Mouse (Mus musculus) layer of hippocampus, adult 11-12 months (tissue): ENCODE data around the gene Kcnb1.
"Not testable (repeated sequence)": the region's sequence is repeated elsewhere in the genome, so short reads cannot be mapped to it uniquely, and the experiment has no call there.

Experiments used
- DNase-seq: peaks from one replicate; pipeline ENCODE4 v3.0.0; 2022; ENCODE audit warnings: low spot score

Kcnb1 gene

DNA sequence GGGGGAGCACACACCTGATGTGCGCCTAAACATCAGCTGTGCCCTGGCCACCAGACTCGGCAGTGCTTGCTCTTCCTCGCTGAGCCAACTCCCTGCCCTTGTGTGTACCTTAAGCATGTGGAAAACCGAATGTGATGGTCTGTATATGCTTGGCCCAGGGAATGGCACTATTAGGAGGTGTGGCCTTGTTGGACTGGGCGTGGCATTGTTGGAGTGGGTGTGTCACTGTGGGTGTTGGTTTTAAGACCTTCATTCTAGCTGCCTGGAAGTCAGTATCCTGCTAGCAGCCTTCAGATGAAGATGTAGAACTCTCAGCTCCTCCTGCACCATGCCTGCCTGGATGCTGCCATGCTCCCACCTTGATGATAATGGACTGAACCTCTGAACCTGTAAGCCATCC lies 14.7 kb upstream of the Kcnb1 start:
- DNase-seq = not testable (repeated sequence)

DNA sequence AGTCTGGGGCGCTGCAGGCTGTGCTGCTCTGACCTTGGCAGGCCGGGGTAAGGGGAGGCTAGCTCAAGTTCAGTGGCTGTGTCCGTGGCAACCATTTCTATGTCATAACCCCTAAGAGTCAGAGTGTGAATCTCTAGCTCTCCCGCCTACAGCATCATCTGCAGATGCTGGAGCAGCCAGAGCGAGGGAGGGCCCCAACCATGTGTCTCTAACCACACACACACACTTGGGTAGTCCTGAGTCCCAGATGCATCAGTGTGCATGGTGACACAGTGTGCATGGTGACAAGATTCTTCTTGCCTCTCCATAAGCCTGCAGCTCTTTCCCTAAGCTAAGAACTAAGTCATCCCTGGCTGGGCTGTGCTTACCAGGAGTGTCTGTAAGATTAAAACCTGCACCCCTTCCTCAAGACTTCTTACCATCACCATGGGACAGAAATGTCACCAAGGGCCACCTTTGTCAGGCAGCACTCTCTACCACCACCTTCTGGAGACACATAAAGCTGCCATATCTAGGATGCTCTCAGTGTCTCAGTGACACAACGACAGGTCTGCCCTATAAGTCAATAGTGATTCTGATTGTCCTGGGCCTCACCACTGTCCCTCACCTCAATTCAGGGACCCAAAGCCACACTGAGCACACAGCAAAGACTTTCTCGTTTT lies 13.7 kb upstream of the Kcnb1 start:
- peak; percentile 29 for DNase-seq

DNA sequence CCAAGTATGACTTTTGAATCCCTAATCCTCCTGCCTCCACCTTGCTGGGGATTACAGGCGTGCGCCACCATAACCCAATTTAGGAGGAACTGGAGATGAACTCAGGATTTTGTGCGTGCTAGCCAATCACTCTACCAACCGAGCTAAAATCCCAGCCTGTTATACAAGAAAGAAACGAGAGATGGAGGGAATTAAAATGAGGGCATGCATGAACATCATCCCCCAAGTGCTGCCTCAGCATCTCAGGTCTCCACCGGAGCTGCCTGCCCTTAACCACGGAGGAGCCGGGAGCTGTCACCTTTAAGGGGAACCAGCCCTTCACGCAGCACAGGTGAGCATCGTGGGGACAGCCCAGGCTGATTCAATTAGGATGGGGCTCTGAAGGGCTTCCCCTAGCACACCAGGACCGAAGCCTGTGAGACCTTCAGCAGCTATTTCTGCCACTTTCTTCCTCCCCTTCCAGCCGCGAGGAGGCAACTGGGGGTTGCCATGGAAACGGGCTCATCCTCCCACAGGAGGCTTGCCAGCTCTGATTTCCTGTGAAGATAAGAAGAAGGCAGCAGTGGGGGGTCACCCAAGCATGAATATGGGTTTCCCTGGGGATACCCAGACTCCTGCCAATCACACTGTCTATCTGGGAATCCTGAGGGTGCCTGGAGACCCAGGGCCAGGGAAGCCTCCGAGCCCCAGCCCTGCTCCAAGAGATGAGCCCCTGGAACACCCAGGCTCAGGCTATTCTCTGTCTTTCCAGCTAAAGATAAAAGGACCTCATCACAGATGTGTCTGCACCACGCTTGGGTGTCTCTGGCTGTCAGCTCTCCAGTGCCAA lies 11.7 kb upstream of the Kcnb1 start:
- peak; percentile 83 for DNase-seq

DNA sequence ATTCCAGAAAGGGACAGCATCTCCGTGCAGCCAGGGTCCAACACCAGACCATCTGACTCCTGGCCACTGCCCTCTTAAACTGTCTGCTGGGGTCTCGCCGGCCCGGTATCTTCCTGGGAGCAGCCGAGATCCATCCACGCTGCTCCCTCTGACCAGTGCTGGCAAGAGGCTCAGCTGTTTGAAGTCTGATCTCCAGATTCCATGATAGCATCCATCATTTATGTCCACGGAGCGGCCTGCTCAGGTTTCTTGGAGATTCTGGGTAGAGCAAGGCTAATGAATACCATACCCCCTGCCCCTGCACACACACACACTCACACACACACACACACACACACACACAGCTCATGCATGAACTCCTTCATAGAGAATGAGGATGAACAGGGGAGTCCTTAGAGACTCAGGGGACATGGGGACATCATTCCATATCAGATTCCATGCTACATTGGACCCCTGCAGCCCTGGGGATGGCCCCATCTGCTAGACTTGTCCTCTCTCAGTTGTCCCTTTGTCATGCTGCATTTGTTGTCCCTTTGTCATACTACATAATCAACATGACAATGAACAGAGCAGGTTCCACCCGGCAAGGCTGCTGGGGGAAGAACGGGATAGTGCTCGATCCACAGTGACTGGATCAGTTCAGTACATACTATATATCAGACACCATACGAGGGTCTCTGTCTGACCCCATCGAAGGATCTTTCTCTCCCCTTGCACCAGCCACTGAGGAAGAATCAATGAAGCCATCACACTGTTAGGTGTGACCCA lies 8.9 kb upstream of the Kcnb1 start:
- no peak for DNase-seq

DNA sequence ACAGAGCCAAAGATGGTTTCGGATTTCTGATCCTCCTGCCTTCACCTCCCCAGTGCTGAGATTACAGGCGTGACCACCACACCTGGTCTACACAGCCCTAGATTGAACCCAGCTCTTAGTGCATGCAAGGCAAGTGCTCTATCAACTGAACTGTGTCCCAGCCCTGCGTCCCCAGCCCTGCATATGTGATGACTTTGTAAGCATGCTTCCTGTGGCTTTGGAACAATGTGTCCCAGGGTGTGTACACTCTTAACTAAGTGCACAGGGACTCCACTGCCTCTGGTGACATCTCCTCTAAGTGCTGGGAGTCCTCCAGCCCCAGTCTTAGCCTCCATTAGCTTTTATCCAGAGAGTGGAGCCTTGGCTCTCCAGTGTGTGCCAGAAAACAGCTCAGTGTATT lies 3.4 kb upstream of the Kcnb1 start:
- no peak for DNase-seq

DNA sequence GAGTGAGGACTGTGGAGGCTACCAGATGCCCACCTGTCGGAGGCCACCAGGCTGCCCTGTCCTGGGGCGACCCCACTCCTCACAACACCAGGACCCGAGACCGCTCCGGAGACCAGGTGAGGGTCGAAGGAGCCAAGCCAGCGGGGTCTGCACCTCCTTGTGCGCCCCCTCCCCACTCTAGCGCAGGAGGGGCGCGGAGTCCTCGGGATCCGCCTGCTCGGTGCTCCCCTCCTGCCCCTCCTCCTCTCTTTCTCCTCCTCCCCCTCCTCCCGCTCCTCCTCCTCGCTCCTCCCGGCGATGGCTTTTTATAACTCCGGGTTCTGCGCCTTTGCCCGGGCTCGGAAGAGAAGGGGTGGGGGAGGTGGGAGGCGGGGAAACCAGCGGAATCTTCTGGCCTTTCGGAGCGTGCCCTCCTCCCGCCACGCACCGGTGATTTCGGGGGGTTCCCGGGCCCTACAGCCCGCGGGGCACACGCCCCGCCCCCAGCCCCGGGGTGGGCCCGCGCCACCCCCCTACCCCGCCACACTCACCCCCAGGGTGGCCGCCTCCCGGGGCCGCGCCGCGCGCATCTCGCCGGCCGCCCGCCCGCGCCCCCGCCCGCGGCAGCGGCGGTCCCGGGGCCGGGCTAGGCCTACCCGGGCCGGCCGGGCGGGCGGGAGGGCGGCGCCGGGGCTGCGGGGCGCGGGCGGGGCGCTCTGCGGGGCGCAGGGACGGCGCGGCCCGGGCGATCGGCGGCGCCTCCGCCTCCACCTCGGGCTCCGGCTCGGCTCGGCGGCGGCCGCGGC lies 472 bp downstream of the Kcnb1 start:
- peak; percentile 47 for DNase-seq

DNA sequence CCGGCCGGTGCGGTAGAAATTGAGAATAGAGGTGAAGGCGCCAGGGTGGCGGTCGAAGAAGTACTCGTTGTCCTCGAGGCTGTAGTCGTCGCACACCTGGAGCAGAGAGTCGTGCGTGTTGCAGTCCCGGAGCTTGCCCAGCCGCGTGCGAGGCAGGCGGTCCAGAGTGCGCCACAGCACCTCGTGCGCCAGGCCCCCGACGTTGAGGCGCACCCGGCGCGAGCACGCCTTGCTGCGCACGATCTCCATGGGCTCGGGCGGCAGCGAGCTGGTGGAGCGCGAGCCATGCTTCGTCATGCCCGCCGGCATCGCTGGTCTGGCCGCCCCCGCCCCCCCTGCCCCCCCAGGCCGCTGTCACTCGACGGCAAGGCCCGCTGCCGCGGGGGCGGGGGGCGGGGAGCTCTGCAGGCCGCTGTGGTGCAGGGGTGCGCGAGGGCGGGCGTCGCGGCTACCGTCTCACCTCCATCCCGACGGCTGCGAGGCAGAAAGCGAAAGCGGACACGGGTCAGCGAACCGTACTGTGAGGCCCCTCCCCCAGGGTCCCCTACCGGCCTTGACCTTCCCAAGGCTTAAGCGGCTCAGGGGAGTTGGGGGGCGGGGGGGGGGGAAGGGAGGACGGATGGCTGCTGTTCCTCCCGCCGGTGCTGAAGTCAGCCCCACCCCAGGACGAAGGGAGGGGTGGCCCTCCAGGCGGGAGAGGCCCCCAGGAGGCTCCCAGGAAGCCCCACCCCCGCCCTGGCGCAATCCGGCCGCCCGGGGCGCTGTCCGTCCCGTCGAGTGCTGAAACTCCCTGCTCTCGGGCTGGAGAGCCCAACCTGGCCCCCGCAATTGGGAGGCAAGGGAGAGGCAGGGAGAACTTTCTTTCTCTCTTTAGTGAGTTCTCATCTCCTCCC lies 1.4 kb downstream of the Kcnb1 start:
- DNase-seq = peak; percentile 36

DNA sequence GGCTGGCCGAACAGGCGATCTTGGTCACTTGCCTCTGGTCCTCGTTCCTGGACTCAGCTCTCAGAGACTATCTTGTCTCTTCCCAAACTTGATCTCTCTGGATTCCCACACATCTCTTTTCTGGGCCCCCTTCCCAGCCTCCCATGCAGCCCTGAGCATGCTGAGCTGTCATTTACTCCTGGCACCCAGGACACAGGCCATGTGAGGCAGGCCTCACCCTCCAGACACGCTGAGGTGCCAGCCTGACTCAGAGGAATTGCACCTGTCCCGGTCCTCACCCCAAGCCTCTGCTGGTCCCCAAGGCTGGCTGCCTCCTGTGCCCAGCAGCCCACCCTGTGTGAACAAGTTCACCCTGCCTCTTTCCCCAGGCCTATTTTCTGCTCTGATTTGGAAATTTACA lies 2.8 kb downstream of the Kcnb1 start:
- DNase-seq = no peak

DNA sequence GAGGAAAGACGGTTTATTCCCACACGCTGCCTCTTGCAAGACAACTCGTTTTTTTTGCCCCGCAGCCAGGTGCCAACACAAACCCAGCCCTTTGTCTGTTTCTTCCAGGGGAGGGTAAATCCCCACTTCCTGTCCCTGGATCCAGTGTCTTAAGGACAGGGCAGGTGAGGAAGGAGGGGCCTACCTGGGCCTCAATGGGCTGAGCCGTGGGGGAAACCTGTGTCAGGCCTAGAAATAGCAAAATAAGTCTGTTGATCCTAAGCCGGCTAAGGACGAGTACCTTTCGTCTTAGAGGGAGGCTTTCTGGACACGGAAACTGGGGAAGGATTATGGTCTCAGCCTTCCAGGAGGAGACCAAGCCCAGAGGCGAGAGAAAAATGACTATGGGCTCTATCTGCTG lies 3.4 kb downstream of the Kcnb1 start:
- DNase-seq = no peak

DNA sequence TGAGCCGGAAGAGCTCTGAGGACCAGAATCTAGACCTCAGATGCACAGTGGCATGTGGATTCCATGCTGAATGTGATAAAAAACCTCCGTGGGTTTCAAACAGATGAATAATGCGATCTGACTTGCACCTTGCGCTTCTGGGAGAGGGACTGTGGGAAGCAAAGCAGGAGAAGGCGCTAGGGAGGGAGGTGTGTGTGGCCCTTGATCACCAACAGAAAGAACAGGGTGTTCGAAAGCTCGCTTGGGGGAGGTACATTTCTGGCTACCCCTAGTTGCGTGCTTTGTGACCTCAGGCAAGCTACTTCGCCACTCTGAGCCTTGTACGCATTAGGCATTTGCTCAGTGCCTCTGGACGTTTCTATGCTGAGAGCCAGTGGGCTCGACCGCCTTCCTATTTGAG lies 4.0 kb downstream of the Kcnb1 start:
- DNase-seq = no peak

DNA sequence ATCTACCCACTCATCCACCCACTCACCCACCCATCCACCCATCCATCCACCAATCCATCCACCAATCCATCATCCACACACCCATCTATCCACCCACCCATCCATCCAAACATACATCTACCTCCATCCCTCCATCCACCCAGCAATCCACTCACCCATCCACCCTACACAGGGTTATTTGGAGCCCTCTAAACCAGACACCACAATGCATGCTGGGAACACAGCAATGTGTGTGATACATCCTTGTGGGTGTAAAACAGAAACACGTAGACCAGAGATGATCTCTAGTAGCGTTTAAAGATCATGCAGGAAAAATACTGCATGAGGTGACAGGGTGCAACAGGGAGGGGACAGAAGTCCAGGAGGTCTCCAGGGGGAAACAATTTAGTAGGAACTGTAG lies 4.5 kb downstream of the Kcnb1 start:
- DNase-seq = no peak

DNA sequence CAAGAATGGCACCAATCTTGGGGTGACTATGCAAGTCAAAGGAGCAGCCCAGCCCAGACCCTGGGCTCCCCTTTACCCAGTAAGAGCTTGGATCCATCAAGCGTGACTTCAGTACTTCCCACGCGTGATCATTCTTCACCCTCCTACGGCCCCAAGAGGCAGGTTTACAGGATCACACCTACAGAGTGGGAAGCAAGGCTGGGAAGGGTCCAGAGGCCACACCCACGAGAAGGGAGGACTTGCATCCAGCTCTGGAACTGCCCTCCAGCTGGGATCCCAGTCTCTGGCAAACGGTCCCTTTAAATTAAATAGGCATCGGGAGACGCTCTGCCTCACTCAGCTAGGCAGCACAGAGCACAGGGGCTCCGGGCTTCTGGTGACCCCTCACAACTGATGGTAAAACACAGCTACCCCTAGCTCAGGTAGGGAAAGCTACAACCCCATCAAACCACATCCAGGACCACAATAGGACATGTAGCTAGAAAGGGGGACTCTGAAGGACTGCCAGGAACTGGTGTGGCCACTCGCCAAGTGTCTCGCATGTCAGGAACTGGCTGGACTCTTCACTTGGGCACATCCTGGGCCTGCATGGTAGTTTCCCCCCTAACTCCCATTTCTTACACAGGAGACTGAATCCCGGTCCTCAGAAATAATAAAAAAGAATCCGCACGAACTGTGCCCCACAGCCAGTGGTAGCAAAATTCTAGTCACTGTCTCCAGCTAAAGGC lies 8.1 kb downstream of the Kcnb1 start:
- no peak for DNase-seq

DNA sequence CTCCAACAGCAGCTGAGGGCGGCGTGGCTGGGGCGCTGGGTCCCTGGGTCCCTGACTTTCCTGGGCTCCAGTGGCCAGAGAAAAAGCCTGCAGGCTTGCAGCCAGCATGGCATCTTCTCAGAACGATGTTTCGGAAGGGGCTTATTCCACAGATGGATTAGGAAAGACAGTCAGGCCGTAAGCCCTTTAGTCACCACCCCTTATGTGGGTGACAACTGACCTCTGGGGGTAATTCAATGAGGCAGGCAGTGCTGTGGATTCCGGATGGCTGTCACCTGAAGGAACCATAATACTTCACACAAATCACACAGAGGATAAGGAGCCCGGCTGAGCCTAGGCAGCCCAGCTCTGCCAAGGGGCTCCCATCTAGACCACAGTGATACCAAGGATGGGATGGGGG lies 8.9 kb downstream of the Kcnb1 start:
- DNase-seq = no peak

DNA sequence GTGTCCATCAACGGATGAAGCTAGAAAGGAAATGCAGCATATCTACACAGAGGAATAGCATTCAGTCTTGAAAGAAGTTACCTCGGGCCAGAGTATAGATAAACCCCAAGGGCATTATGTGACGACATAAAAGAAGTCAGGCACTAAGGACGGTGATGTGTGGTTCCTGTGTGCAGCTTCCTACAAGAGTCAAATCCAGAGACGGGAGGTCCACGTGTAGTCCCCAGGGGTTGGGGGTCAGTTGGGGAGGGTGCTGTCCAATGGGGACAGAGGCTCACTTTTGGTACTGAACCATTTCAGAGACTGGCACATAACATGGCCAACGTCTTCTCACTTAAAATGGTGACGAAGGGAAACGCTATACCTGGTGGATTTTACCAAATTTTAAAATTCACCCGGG lies 10.7 kb downstream of the Kcnb1 start:
- DNase-seq = no peak

DNA sequence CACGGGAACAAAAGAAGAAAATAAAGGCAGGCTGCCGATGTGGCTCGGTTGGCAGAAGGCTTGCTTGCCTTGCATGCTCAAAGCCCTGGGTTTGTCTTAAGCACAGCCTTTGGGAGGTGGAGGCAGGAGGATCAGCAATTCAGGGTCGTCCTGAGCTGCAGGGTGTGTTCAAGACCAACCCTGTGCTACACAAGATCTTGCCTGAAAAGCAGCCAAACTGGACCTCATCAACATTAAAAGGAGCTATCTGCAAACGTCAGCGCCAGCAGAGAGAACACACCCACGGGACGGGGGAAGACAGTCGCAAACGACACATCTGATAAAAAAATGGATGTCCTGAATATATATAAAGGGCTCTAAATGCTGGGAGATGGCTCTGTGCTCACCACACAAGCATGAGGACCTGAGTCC lies 12.7 kb downstream of the Kcnb1 start:
- DNase-seq = peak; percentile 23

DNA sequence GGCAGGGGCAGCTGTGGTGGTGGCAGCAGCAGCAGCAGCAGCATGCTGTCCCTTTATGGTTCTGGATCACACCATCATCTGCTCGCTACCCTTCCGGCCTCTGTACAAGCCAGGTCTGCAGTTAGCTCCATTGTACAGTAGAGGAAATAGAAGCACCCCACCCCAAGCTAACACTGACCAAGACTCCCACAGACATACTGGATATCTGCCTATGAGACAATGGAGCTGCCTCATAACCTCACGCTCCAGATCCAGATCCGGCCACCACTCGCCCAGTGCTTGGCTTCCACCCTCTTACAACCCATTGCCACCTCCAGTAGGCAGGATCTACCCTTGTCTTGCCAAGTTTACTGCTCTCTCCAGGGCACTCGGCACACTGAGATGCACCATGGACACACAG lies 14.7 kb downstream of the Kcnb1 start:
- no peak for DNase-seq

DNA sequence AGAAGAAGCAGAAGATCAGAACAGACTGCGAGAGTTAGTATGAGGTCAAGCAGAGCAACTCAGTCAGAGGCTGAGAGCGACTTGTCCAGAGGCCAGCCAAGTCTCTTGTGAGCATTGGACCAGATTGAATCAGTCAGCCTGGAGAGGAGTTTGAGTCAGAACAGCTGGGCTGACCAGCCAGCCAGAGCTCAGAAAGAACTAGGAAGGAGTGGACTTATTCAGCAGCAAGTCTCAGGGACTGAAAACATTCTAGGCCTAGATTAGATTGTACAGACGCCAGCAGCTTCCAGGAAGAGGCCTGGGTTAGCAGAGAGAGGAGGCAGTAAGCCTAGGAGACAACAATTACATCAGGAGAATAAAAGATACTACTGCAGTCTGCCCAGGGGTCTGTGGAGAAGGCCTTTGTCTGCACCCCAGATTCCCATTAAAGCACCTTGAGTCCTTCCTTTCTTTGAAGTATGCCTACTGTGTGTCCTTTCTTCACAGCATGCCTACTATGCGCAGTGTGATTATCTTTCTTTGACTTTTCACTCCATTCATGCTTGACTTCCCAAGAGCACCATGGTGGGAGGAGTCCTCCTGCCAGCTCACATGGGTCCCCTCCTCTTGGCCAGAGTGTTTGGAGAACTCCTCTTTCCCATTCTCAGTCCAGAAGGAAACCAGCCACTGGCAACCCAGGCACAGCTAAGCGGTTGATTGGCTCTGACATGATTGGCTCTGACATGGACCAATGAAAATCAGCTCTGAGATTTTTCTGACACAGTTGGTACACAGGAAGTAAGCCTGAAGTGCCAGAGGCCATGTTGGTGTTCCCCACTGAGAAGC lies 16.7 kb downstream of the Kcnb1 start:
- no peak for DNase-seq

DNA sequence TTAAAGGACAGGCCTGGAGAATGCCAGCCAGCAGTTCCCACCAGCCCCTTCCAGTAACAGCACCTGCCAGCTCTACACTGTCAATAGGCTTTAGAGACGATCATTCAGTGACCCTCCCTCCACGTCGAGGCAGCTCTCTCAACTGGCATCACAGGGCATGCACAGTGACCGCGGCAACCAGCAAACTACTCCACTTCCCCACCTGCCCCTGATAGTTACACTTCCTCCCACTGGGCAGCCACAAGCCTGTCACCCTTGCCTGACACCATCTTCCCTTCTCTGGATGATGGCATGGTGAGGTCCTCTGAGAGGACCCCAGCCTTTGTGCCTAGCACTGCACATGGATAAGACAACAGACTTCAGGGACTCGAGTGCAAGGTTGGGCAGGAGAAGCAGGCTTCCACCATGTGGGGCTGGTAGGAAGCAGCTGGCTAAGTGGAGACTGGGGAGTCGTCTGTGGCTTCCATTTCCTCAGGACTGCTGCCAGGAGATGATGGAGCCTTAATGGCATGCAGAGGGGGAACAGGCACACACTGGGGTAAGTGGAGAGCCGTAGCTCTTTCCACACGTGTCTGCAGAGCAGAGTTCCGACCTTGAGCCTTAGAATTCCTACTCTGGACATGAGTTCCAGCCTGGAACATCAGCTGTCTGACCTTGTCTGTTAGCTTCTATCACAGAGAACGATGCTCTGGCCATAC lies 22.3 kb downstream of the Kcnb1 start:
- no peak for DNase-seq

DNA sequence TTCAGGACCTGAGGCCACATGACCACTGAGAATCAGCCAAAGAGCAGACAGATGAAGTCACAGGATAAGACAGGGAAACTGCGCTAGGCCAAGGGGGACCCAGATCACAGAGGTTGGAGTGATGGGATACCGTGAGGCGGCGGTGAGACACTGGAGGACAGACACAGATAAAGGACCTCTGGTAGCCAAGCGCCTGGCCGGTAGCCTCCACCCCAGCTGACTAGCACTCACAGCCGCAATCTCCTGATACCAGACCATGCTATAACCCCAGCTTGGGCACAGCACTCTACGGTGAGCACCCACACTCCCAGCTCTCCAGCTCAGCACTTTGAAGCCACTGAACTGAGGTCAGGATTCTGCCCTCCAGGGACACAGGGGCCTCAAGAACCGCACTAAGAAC lies 26.4 kb downstream of the Kcnb1 start:
- DNase-seq = no peak
